Mouse (Mus musculus) erythroblast, embryonic 14.5 days (primary cell): Measurements from ENCODE around the gene Bhlha9.

Source experiments
- GATA1 ChIP-seq: IDR thresholded peaks from 2 replicates; pipeline ENCODE4 v1.6.1; 2012; ENCODE audit warnings: low read length, inconsistent platforms, mixed read lengths
- TAL1 ChIP-seq: IDR thresholded peaks from 3 replicates; pipeline ENCODE4 v1.6.1; 2012; ENCODE audit warnings: low read length, inconsistent platforms, mixed read lengths

DNA sequence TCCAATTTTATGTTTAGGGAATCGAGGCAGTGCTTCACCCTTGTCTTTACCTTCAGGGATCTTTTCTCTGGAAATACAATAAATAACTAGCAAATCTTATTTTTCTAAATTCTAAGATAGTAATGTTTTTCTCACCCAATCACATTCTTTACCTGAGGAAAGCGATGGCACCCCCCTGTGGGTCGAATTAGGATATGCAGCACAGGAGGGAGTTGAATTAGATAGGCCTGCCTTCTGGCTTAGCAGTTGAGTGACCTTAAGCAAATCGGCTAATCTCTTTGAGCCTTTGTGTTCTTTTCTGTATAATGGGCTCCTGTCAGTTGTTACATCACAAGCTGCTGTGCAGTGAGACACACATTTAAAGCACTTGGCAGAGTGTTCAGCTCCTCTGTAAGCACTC, 2.4 kb downstream of the Bhlha9 start:
- TF ChIP-seq TAL1 = no peak
- no peak for TF ChIP-seq GATA1
